Mouse (Mus musculus) neural tube, postnatal 0 days (tissue): ENCODE data around the gene Klf4. TPM values are rescaled to one million over a fixed set of nuclear protein-coding genes. Genes with fewer than 3 reads are reported as not detected.

Experiments
- polyA plus RNA-seq: library from polyadenylated mRNA; unstranded; fragments of >200 nt; fragmentation: Nextera tagmentation; extraction: Ambion mirVana; gene quantifications from 2 replicates; pipeline ENCODE4 v1.2.1, GENCODE M21; 2015

Gene Klf4
- 5.6 and 5.7 TPM in 2 replicates for polyA plus RNA-seq

GRCm38 (mm10) chr4:55532407-55533195 lies at the start of gene Klf4:
Klf4 (minus strand) TSS chr4:55532466.

Other genes with a start within 250 kb of the Klf4 start
- 92.2 and 116 TPM in 2 replicates for gene Rad23b, start 182.4 kb downstream of the Klf4 start, polyA plus RNA-seq